Mouse (Mus musculus): ENCODE data around the gene Srsf4. TPM values are rescaled to one million over a fixed set of nuclear protein-coding genes. Genes with fewer than 3 reads are reported as not detected.

Gene Srsf4
- polyA plus RNA-seq, 2 experiments, result 43.4 to 45.3 TPM

DNA sequence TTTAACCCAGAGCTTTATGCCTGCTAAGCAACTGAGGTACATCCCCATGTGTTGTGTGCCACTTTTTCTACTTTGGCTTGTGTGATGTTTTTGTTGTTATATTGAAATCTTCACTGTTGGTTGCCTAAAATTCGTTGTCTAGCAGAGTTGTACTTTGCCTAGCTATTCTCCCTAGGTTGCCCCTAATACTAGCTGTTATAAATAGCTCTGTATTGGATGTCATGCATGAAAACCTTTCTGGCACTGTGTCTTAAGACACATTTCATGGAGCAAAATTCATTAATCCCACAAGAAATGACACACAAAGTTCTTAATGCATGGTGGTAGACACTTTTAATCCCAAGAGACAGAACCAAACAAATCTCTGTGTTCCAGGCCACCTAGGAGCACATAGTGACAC lies 6.3 kb downstream of the Srsf4 start:
- H3K27ac ChIP-seq, result no peak overlapping the region
- ATAC-seq (ENCODE audit: insufficient read depth), result no peak
- H3K36me3 ChIP-seq (replicated peaks; ENCODE audit: control insufficient read depth, insufficient read depth, low read depth), result peaks cover 8% of the 10 kb centered on the region
- H3K27me3 ChIP-seq (ENCODE audit: control insufficient read depth, insufficient read depth, low read length), result no peaks in the 10 kb centered on the region
- no peaks in the 10 kb centered on the region for H3K9me3 ChIP-seq (ENCODE audit: control insufficient read depth, low read length)
- peaks cover 18 to 23% of the 10 kb centered on the region in 2 experiments for H3K4me1 ChIP-seq (replicated peaks; ENCODE audit: control insufficient read depth in 2 of 2, insufficient read depth in 2 of 2, low read length in 1 of 2)
- WGBS (ENCODE audit: insufficient replicate concordance), result 70% methylated on average over 1 of the region's 1 CpGs
- no peak overlapping the region for H3K9ac ChIP-seq (replicated peaks)
- TF ChIP-seq CTCF (IDR thresholded peaks at IDR 0.05; ENCODE audit: low read depth) (no peak), EP300 (IDR thresholded peaks at IDR 0.05; ENCODE audit: low read depth) (no peak)
- no peak overlapping the region for H3K4me3 ChIP-seq (ENCODE audit: insufficient read depth in 1 of 2, low read depth in 2 of 2, low read length in 2 of 2)
- DNase-seq (ENCODE audit: low read depth in 3 of 3, low spot score in 3 of 3), result no peak
- no peak overlapping the region for H3K4me2 ChIP-seq (ENCODE audit: low read depth)

GRCm38 (mm10) chr4:131881306-131881705 lies 7.9 kb downstream of the Srsf4 start:
- H3K4me1 ChIP-seq (replicated peaks; ENCODE audit: control insufficient read depth in 2 of 2, insufficient read depth in 2 of 2, low read length in 1 of 2), result peaks cover 5 to 13% of the 10 kb centered on the region in 2 experiments; a peak in 3 of 4 replicates
- H3K36me3 ChIP-seq (replicated peaks; ENCODE audit: control insufficient read depth, insufficient read depth, low read depth), result peaks cover 20% of the 10 kb centered on the region
- TF ChIP-seq CTCF (IDR thresholded peaks at IDR 0.05; ENCODE audit: low read depth) (no peak), EP300 (IDR thresholded peaks at IDR 0.05; ENCODE audit: low read depth) (no peak)
- DNase-seq (ENCODE audit: low read depth in 3 of 3, low spot score in 3 of 3), result no peak
- H3K4me3 ChIP-seq (ENCODE audit: insufficient read depth in 1 of 2, low read depth in 2 of 2, low read length in 2 of 2), result no peak overlapping the region
- no peak overlapping the region for H3K9ac ChIP-seq (replicated peaks)
- H3K27ac ChIP-seq, result no peak overlapping the region
- 80% methylated on average over 7 of the region's 7 CpGs for WGBS (ENCODE audit: insufficient replicate concordance)
- no peak for ATAC-seq (ENCODE audit: insufficient read depth)
- H3K4me2 ChIP-seq (ENCODE audit: low read depth), result no peak overlapping the region
- H3K27me3 ChIP-seq (ENCODE audit: control insufficient read depth, insufficient read depth, low read length), result no peaks in the 10 kb centered on the region
- H3K9me3 ChIP-seq (ENCODE audit: control insufficient read depth, low read length), result no peaks in the 10 kb centered on the region

DNA sequence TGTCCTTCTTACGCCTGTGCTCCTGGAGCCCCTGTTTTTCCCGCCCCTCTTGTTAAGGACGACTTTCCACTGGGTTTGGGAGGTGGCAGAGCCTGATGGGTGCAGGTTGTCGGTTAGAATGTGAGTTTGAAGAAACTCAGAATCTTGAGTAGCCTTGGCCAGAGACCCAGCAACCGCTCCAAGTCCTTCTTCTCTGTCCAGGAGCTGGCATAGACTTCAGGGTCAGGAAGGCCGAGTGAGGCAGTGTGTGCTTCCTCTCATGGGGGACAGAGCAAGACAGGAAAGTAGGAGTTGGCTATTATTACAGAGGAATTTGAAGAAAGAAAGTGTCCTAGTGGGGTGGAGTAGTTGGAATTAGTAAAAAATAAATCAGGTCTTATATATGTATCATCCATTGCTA lies 10.2 kb downstream of the Srsf4 start:
- Histone ChIP-seq H3K27me3 (ENCODE audit: control insufficient read depth, insufficient read depth, low read length) (no peaks in the 10 kb centered on the region), H3K9me3 (ENCODE audit: control insufficient read depth, low read length) (no peaks in the 10 kb centered on the region), H3K4me1 (replicated peaks; ENCODE audit: control insufficient read depth in 2 of 2, insufficient read depth in 2 of 2, low read length in 1 of 2) (peaks cover 6 to 11% of the 10 kb centered on the region in 2 experiments), H3K36me3 (replicated peaks; ENCODE audit: control insufficient read depth, insufficient read depth, low read depth) (peaks cover 20% of the 10 kb centered on the region), H3K27ac (no peak overlapping the region), H3K4me2 (ENCODE audit: low read depth) (no peak overlapping the region), H3K4me3 (ENCODE audit: insufficient read depth in 1 of 2, low read depth in 2 of 2, low read length in 2 of 2) (no peak overlapping the region), H3K9ac (replicated peaks) (no peak overlapping the region)
- no peak for ATAC-seq (ENCODE audit: insufficient read depth)
- DNase-seq (ENCODE audit: low read depth in 3 of 3, low spot score in 3 of 3), result no peak
- 72% methylated on average over 6 of the region's 6 CpGs for WGBS (ENCODE audit: insufficient replicate concordance)
- no peak for TF ChIP-seq CTCF (IDR thresholded peaks at IDR 0.05; ENCODE audit: low read depth)
- no peak for TF ChIP-seq EP300 (IDR thresholded peaks at IDR 0.05; ENCODE audit: low read depth)

GRCm38 (mm10) chr4:131885376-131885775 lies 12.0 kb downstream of the Srsf4 start:
- ATAC-seq (ENCODE audit: insufficient read depth) (no peak), DNase-seq (ENCODE audit: low read depth in 3 of 3, low spot score in 3 of 3) (no peak)
- no peak overlapping the region for H3K4me2 ChIP-seq (ENCODE audit: low read depth)
- no peak overlapping the region for H3K27ac ChIP-seq
- peaks cover 6 to 13% of the 10 kb centered on the region in 2 experiments for H3K4me1 ChIP-seq (replicated peaks; ENCODE audit: control insufficient read depth in 2 of 2, insufficient read depth in 2 of 2, low read length in 1 of 2)
- no peak overlapping the region for H3K9ac ChIP-seq (replicated peaks)
- WGBS (ENCODE audit: insufficient replicate concordance), result 81% methylated on average over 6 of the region's 6 CpGs
- peaks cover 24% of the 10 kb centered on the region for H3K36me3 ChIP-seq (replicated peaks; ENCODE audit: control insufficient read depth, insufficient read depth, low read depth)
- TF ChIP-seq EP300 (IDR thresholded peaks at IDR 0.05; ENCODE audit: low read depth) (no peak), CTCF (IDR thresholded peaks at IDR 0.05; ENCODE audit: low read depth) (no peak)
- H3K9me3 ChIP-seq (ENCODE audit: control insufficient read depth, low read length), result no peaks in the 10 kb centered on the region
- no peaks in the 10 kb centered on the region for H3K27me3 ChIP-seq (ENCODE audit: control insufficient read depth, insufficient read depth, low read length)
- H3K4me3 ChIP-seq (ENCODE audit: insufficient read depth in 1 of 2, low read depth in 2 of 2, low read length in 2 of 2), result no peak overlapping the region

- Histone ChIP-seq H3K27me3 (ENCODE audit: control insufficient read depth, insufficient read depth, low read length) (no peaks in the 10 kb centered on the region), H3K4me1 (replicated peaks; ENCODE audit: control insufficient read depth in 2 of 2, insufficient read depth in 2 of 2, low read length in 1 of 2) (peaks cover 6 to 10% of the 10 kb centered on the region in 2 experiments), H3K4me2 (ENCODE audit: low read depth) (no peak overlapping the region), H3K9me3 (ENCODE audit: control insufficient read depth, low read length) (no peaks in the 10 kb centered on the region), H3K9ac (replicated peaks) (no peak overlapping the region), H3K4me3 (ENCODE audit: insufficient read depth in 1 of 2, low read depth in 2 of 2, low read length in 2 of 2) (no peak overlapping the region), H3K27ac (no peak overlapping the region), H3K36me3 (replicated peaks; ENCODE audit: control insufficient read depth, insufficient read depth, low read depth) (peaks cover 41% of the 10 kb centered on the region)
- peak; percentile 34 for TF ChIP-seq EP300 (IDR thresholded peaks at IDR 0.05; ENCODE audit: low read depth)
- TF ChIP-seq CTCF (IDR thresholded peaks at IDR 0.05; ENCODE audit: low read depth), result no peak
- peak; percentile 79 for ATAC-seq (ENCODE audit: insufficient read depth)
- 13% methylated on average over 1 of the region's 1 CpGs for WGBS (ENCODE audit: insufficient replicate concordance)
- DNase-seq (ENCODE audit: low read depth in 3 of 3, low spot score in 3 of 3), result no peak
Measured at GRCm38 (mm10) chr4:131888564-131888963, 15.1 kb downstream of the Srsf4 start.

All from liver, embryonic 14.5 days (tissue).